Mouse (Mus musculus): Measurements from ENCODE around the gene Oas3. TPM values are rescaled to one million over a fixed set of nuclear protein-coding genes. Genes with fewer than 3 reads are reported as not detected.

Gene Oas3
- polyA plus RNA-seq, 1 experiment, result 2.3 TPM

- H3K27ac ChIP-seq (ENCODE audit: insufficient read depth, low read depth, low read length), result no peak overlapping the region
- H3K4me3 ChIP-seq (ENCODE audit: insufficient read depth, low read depth, low read length), result no peak overlapping the region
- H3K4me1 ChIP-seq (ENCODE audit: control insufficient read depth, insufficient read depth, low read length), result no peaks in the 10 kb centered on the region
- no peaks in the 10 kb centered on the region for H3K36me3 ChIP-seq (ENCODE audit: control insufficient read depth, insufficient read depth, low read length)
- no peak for TF ChIP-seq CTCF (conservative IDR thresholded peaks at IDR 0.05; ENCODE audit: insufficient read depth, insufficient read length, low read depth, low read length)
- TF ChIP-seq POLR2A (IDR thresholded peaks at IDR 0.05; ENCODE audit: low read depth, low read length), result no peak
- no peak for DNase-seq
- H3K27me3 ChIP-seq (replicated peaks; ENCODE audit: control insufficient read depth, insufficient read depth, low read length), result peaks cover 2% of the 10 kb centered on the region
- 23% methylated on average over 16 of the region's 16 CpGs for WGBS
These were observed 70.9 kb downstream of the Oas3 start for GRCm38 (mm10) chr5:120706541-120706940.

GRCm38 (mm10) chr5:120704421-120704820 lies 73.0 kb downstream of the Oas3 start:
- no peaks in the 10 kb centered on the region for H3K36me3 ChIP-seq (ENCODE audit: control insufficient read depth, insufficient read depth, low read length)
- no peak for DNase-seq
- H3K4me3 ChIP-seq (ENCODE audit: insufficient read depth, low read depth, low read length), result no peak overlapping the region
- WGBS, result 48% methylated on average over 6 of the region's 6 CpGs
- TF ChIP-seq CTCF (conservative IDR thresholded peaks at IDR 0.05; ENCODE audit: insufficient read depth, insufficient read length, low read depth, low read length) (no peak), POLR2A (IDR thresholded peaks at IDR 0.05; ENCODE audit: low read depth, low read length) (no peak)
- no peaks in the 10 kb centered on the region for H3K27me3 ChIP-seq (replicated peaks; ENCODE audit: control insufficient read depth, insufficient read depth, low read length)
- H3K4me1 ChIP-seq (ENCODE audit: control insufficient read depth, insufficient read depth, low read length), result no peaks in the 10 kb centered on the region
- no peak overlapping the region for H3K27ac ChIP-seq (ENCODE audit: insufficient read depth, low read depth, low read length)

GRCm38 (mm10) chr5:120703660-120704059 lies 73.8 kb downstream of the Oas3 start:
- Histone ChIP-seq H3K4me3 (ENCODE audit: insufficient read depth, low read depth, low read length) (no peak overlapping the region), H3K27me3 (replicated peaks; ENCODE audit: control insufficient read depth, insufficient read depth, low read length) (no peaks in the 10 kb centered on the region), H3K4me1 (ENCODE audit: control insufficient read depth, insufficient read depth, low read length) (no peaks in the 10 kb centered on the region), H3K27ac (ENCODE audit: insufficient read depth, low read depth, low read length) (no peak overlapping the region), H3K36me3 (ENCODE audit: control insufficient read depth, insufficient read depth, low read length) (no peaks in the 10 kb centered on the region)
- TF ChIP-seq CTCF (conservative IDR thresholded peaks at IDR 0.05; ENCODE audit: insufficient read depth, insufficient read length, low read depth, low read length), result no peak
- no peak for TF ChIP-seq POLR2A (IDR thresholded peaks at IDR 0.05; ENCODE audit: low read depth, low read length)
- WGBS, result 85% methylated on average over 3 of the region's 3 CpGs
- DNase-seq, result no peak

Other genes starting within 250 kb of the Oas3 start
- 200 and 216 TPM in 2 replicates for gene Tpcn1, start 189.0 kb downstream of the Oas3 start, polyA plus RNA-seq (2012; rRNA removed)
- 2.1 and 2.5 TPM in 2 replicates for gene Iqcd, start 188.6 kb downstream of the Oas3 start, polyA plus RNA-seq (2012; rRNA removed)
- gene Rita1, start 165.1 kb downstream of the Oas3 start, polyA plus RNA-seq (2012; rRNA removed), result 25.2 and 32.1 TPM in 2 replicates
- 29.3 and 31.6 TPM in 2 replicates for gene Ddx54, start 164.9 kb downstream of the Oas3 start, polyA plus RNA-seq (2012; rRNA removed)
- gene Cfap73, start 143.4 kb downstream of the Oas3 start, polyA plus RNA-seq (2012; rRNA removed), result not detected in 2 replicates
- 2.3 and 3.4 TPM in 2 replicates for gene Rasal1, start 128.8 kb downstream of the Oas3 start, polyA plus RNA-seq (2012; rRNA removed)
- gene Dtx1, start 65.7 kb downstream of the Oas3 start, polyA plus RNA-seq (2012; rRNA removed), result 1.5 and 4.4 TPM in 2 replicates
- 3.5 and 5.5 TPM in 2 replicates for gene Oas2, start 27.8 kb downstream of the Oas3 start, polyA plus RNA-seq (2012; rRNA removed)
- not detected in 2 replicates for gene Oas1e, start 17.9 kb upstream of the Oas3 start, polyA plus RNA-seq (2012; rRNA removed)
- 2.6 TPM in 2 replicates for gene Oas1c, start 34.9 kb upstream of the Oas3 start, polyA plus RNA-seq (2012; rRNA removed)
- 0.08 and 0.19 TPM in 2 replicates for gene Oas1f, start 69.7 kb upstream of the Oas3 start, polyA plus RNA-seq (2012; rRNA removed)
- gene Oas1h, start 83.8 kb upstream of the Oas3 start, polyA plus RNA-seq (2012; rRNA removed), result not detected in 2 replicates
- 2.5 and 2.7 TPM in 2 replicates for gene Oas1g, start 110.0 kb upstream of the Oas3 start, polyA plus RNA-seq (2012; rRNA removed)
- 5.2 and 7.9 TPM in 2 replicates for gene Oas1a, start 129.9 kb upstream of the Oas3 start, polyA plus RNA-seq (2012; rRNA removed)
- not detected in 2 replicates for gene Oas1d, start 136.9 kb upstream of the Oas3 start, polyA plus RNA-seq (2012; rRNA removed)
- gene Rph3a, start 232.4 kb upstream of the Oas3 start, polyA plus RNA-seq (2012; rRNA removed), result 0.80 and 0.83 TPM in 2 replicates

Measured in kidney, adult 2 months (tissue).